ENCODE assay signal across 9 mouse cellular contexts in genomic region chr13:44622661-44623355, GRCm38 (mm10).
DNase-seq lines count a peak whose midpoint lies in the region; ATAC-seq lines count a peak whose summit lies in the region.
"Had no signal": no experiment of that assay in that cellular context is flagged by ENCODE, and none has a peak within 500 bp of the region (broad histone marks: within the 10 kb centered on the region; RNA-seq: fewer than 3 reads in every experiment).

No protein-coding gene starts in this region.

- DNase-seq in gastrocnemius, postnatal 14 days = peak; percentile 21
- DNase-seq in gastrocnemius, postnatal 25 days = no peak
- DNase-seq in adrenal gland, postnatal 25 days = peak; percentile 62
- DNase-seq in heart, adult 8-10 months (ENCODE audit: low spot score) = peak; percentile 43
- DNase-seq in kidney, postnatal 10 days = peak; percentile 74
- DNase-seq in frontal cortex, postnatal 25 days (ENCODE audit: low spot score in 2 of 2) = no peak
- DNase-seq in c-Kit-positive CD71-positive TER-119-positive erythroid progenitor cells, embryonic 14.5 days (ENCODE audit: low spot score) = no peak

- no peaks in the 10 kb centered on the region for H3K9me3 ChIP-seq in stomach, embryonic 14.5 days (ENCODE audit: control insufficient read depth, low read depth, low read length)

- H3K27me3 ChIP-seq in stomach, embryonic 14.5 days (ENCODE audit: control insufficient read depth, insufficient read depth, low read length) = no peaks in the 10 kb centered on the region

- no peak overlapping the region for H3K27ac ChIP-seq in stomach, embryonic 14.5 days (ENCODE audit: low read length)

- intact Hi-C loops in gastrocnemius, postnatal 14 days (cut with DNase I; ENCODE audit: low total_unique reads) = no loop called here

- no peak overlapping the region for H3K9ac ChIP-seq in stomach, embryonic 14.5 days (replicated peaks; ENCODE audit: low read depth, low read length)

- 0 out of 2 replicates have a peak, but pooled peaks cover 11% of the 10 kb centered on the region for H3K4me1 ChIP-seq in stomach, embryonic 14.5 days (ENCODE audit: control insufficient read depth, insufficient read depth, low read length)

- no peak overlapping the region for H3K4me2 ChIP-seq in stomach, embryonic 14.5 days (replicated peaks; ENCODE audit: low read depth, low read length)

- H3K36me3 ChIP-seq in stomach, embryonic 14.5 days (ENCODE audit: control insufficient read depth, insufficient read depth, low read length) = no peaks in the 10 kb centered on the region

- no peak overlapping the region for H3K4me3 ChIP-seq in stomach, embryonic 14.5 days (ENCODE audit: low read depth, low read length)
- H3K4me3 ChIP-seq: myocyte had no signal

- peak; percentile 70; the same call in 1 of the 2 replicates for ATAC-seq in stomach, embryonic 14.5 days (ENCODE audit: insufficient number of reproducible peaks, insufficient read depth, low FRiP score, low read depth)

- 32% methylated on average over 12 of the region's 12 CpGs for WGBS in stomach, embryonic 14.5 days

Comparison
In these comparisons a context has a peak if more than half of its experiments do, and no peak if none do; other contexts are left out.
1. DNase-seq: peak in gastrocnemius, postnatal 14 days (single experiment), adrenal gland, postnatal 25 days (single experiment), heart, adult 8-10 months (single experiment) and kidney, postnatal 10 days (single experiment); none in gastrocnemius, postnatal 25 days (single experiment), frontal cortex, postnatal 25 days (0 of 2) and c-Kit-positive CD71-positive TER-119-positive erythroid progenitor cells, embryonic 14.5 days (single experiment).